Mouse (Mus musculus) gonadal fat pad, adult 2 months (tissue): ENCODE data around the gene Rara. TPM values are rescaled to one million over a fixed set of nuclear protein-coding genes. Genes with fewer than 3 reads are reported as not detected.
"Not testable (repeated sequence)": the region's sequence is repeated elsewhere in the genome, so short reads cannot be mapped to it uniquely, and the experiment has no call there.

Source experiments
- DNase-seq: peaks from one replicate; pipeline ENCODE4 v3.0.0-alpha.2; 2012; ENCODE audit warnings: low read depth
- polyA plus RNA-seq: library from polyadenylated mRNA; depleted of rRNA; stranded (reverse); fragments of >200 nt; gene quantifications from 2 replicates; pipeline ENCODE4 v1.2.3, GENCODE M21; 2012

The Rara gene
- polyA plus RNA-seq, 1 experiment = 17.0 TPM

GRCm38 (mm10) chr11:98968079-98968478, 40.5 kb downstream of the Rara start:
- no peak for DNase-seq

GRCm38 (mm10) chr11:98968716-98969495, 41.3 kb downstream of the Rara start:
- no peak for DNase-seq

- no peak for DNase-seq
Measured at GRCm38 (mm10) chr11:98969496-98969927, 41.9 kb downstream of the Rara start.

- no peak for DNase-seq
Measured at GRCm38 (mm10) chr11:98970191-98970925, 42.7 kb downstream of the Rara start.

DNA sequence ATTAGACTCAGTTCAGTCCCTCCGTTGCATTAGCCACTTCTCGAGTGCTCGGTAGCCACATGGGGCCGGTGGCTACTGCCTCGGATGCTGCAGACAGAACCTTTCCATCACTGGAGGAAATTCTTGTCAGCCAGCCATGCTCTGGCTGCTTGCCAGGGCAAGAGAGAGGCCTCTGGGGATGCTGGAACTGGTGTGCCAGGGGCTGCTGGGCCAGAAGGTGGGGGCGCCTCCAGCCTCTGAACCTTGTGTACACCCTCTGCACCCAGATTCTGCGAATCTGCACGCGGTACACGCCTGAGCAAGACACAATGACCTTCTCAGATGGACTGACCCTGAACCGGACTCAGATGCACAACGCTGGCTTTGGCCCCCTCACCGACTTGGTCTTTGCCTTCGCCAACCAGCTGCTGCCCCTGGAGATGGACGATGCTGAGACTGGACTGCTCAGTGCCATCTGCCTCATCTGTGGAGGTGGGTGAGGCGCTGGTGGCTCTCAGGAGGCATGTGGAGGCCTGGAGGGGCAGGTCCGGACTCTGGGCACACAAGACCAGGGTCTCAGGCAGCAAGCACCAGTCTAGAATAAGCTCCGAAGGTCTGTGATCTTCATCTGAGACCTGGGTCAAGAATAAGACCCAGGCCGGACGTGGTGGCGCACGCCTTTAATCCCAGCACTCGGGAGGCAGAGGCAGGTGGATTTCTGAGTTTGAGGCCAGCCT, 43.9 kb downstream of the Rara start:
- no peak for DNase-seq

DNA sequence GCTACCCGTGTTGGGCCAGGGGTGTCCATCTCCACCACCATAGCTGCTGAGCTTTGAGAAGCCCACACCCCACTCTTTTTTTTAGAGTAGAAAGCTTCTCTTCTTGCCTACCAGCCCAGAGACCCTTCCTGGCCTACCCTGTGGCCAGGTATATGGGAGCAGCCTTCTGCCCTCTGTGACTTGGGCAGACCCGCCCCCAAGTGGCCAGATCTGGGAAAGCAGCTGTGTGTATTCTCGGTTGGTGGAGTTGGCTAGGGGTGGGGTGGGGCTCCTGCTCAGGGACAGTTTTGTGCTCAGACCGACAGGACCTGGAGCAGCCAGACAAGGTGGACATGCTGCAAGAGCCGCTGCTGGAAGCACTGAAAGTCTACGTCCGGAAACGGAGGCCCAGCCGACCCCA, 44.6 kb downstream of the Rara start:
- no peak for DNase-seq

- no peak for DNase-seq
Measured at GRCm38 (mm10) chr11:98972801-98973360, 45.3 kb downstream of the Rara start.

- DNase-seq = no peak
Measured at GRCm38 (mm10) chr11:98973584-98973983, 46.0 kb downstream of the Rara start.

GRCm38 (mm10) chr11:98974213-98974612, 46.6 kb downstream of the Rara start:
- no peak for DNase-seq

GRCm38 (mm10) chr11:98974871-98975719, 47.5 kb downstream of the Rara start:
- no peak for DNase-seq

- no peak for DNase-seq
Measured at GRCm38 (mm10) chr11:98978526-98979148, 51.0 kb downstream of the Rara start.

- peak; percentile 44 for DNase-seq
Measured at GRCm38 (mm10) chr11:98979356-98979755, 51.7 kb downstream of the Rara start.

DNA sequence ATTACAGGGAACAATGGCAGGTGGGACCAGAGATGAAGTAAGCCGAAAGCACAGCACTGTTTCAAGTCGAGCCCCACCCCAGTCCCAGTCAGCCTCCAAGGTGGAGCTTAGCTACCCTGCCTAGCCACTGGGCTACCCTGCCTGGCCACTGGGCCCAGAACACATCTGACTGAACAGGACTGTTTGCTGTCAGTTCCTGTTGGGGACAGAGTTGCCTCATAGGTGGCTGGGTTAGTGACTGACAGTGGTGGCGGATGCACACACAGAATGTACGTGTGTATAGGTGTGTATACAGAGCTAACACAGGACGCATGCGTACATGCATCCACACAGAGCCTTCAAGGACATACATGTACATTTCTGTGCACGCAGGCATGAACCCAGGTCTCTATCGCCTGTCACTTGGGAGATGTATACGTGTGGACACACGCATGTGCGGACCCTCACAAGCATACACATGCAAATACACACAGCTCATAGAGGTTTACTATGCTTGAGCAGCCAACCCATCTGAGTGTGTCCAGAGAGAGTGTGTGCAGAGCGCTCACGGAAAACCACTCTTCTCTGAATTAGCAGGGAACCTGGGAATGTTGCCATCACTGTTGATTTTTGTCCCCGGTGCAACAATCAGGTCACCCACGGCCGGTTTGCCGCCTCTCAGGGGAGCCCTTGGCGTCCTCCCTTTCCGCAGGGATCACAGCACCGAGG, 53.8 kb downstream of the Rara start:
- no peak for DNase-seq

GRCm38 (mm10) chr11:98981997-98982772, 54.6 kb downstream of the Rara start:
- no peak for DNase-seq

DNA sequence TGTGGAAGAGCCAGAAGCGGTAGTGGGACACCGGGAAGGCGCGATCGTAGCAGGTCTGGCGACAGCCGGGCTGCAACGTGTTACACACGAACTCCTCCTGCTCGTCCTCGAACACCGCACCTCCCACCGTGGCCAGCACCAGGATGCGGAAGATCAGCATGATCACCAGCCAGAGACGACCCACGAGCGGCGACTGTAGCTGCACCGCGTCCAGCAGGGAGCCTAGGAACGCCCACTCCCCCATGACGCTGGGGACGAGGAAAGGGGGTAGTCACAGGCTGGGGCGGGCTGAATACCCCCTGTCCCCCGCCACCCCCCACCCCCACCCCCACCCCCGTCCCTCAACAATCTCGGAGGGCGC, 55.1 kb downstream of the Rara start, which contains the start of gene Gjd3:
Gene Gjd3, minus strand, starts transcription at position 244 of the 361 bp plus-strand sequence.
- no peak for DNase-seq

GRCm38 (mm10) chr11:98983551-98983950, 55.9 kb downstream of the Rara start:
- DNase-seq = no peak

GRCm38 (mm10) chr11:98985542-98985941, 57.9 kb downstream of the Rara start:
- no peak for DNase-seq

DNA sequence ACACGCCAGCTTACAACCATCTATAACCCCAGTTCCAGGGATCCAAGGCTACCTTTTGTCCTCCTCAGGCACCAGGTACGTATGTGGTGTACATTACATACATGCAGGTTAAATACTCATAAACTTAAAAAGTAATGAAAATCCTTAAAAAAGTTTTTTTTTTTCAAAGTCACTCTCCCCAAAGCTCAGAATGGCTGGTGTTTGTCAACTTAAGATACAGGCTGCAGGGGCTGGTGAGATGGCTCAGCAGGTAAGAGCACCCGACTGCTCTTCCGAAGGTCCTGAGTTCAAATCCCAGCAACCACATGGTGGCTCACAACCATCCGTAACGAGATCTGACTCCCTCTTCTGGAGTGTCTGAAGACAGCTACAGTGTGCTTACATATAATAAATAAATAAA, 60.6 kb downstream of the Rara start:
- not testable (repeated sequence) for DNase-seq

- DNase-seq = no peak
Measured at GRCm38 (mm10) chr11:98990866-98991265, 63.2 kb downstream of the Rara start.
